Mouse (Mus musculus) fibroblast of lung, adult 2 months (primary cell): ENCODE results near the gene Pidd1.
"Not testable (repeated sequence)": the region's sequence is repeated elsewhere in the genome, so short reads cannot be mapped to it uniquely, and the experiment has no call there.

Experiments used
- DNase-seq: peaks from one replicate; pipeline ENCODE4 v3.0.0-alpha.2; 2011; ENCODE audit warnings: low read depth

Pidd1 gene

GRCm38 (mm10) chr7:141457986-141458660 lies 14.3 kb upstream of the Pidd1 start:
- DNase-seq: no peak

- no peak for DNase-seq
Observed at GRCm38 (mm10) chr7:141457236-141457635, 13.4 kb upstream of the Pidd1 start.

GRCm38 (mm10) chr7:141456739-141457138 lies 12.9 kb upstream of the Pidd1 start:
- DNase-seq: no peak

- DNase-seq: no peak
Observed at GRCm38 (mm10) chr7:141455610-141456314, 11.9 kb upstream of the Pidd1 start.

GRCm38 (mm10) chr7:141454967-141455551 lies 11.2 kb upstream of the Pidd1 start, which contains the start of gene Pnpla2:
TSS of gene Pnpla2 (plus strand) at chr7:141455198.
- no peak for DNase-seq

GRCm38 (mm10) chr7:141453636-141454035 lies 9.8 kb upstream of the Pidd1 start:
- DNase-seq: no peak

GRCm38 (mm10) chr7:141451928-141452327 lies 8.1 kb upstream of the Pidd1 start:
- no peak for DNase-seq

GRCm38 (mm10) chr7:141447110-141447991 lies 3.5 kb upstream of the Pidd1 start, which contains the start of gene Rplp2:
TSS of gene Rplp2 (plus strand) at chr7:141447370.
- DNase-seq: peak; percentile 84

GRCm38 (mm10) chr7:141446374-141446773 lies 2.5 kb upstream of the Pidd1 start:
- DNase-seq: not testable (repeated sequence)

- DNase-seq: no peak
Observed at GRCm38 (mm10) chr7:141443081-141443821, 574 bp downstream of the Pidd1 start.

- no peak for DNase-seq
Observed at GRCm38 (mm10) chr7:141442199-141442598, 1.6 kb downstream of the Pidd1 start.

- DNase-seq: no peak
Observed at GRCm38 (mm10) chr7:141441460-141441859, 2.4 kb downstream of the Pidd1 start.

GRCm38 (mm10) chr7:141440613-141441012 lies 3.2 kb downstream of the Pidd1 start:
- no peak for DNase-seq

- DNase-seq: no peak
Observed at GRCm38 (mm10) chr7:141439811-141440210, 4.0 kb downstream of the Pidd1 start.

- DNase-seq: no peak
Observed at GRCm38 (mm10) chr7:141439140-141439679, 4.6 kb downstream of the Pidd1 start.

GRCm38 (mm10) chr7:141438201-141438968 lies 5.4 kb downstream of the Pidd1 start:
- DNase-seq: no peak

- peak; percentile 46 for DNase-seq
Observed at GRCm38 (mm10) chr7:141437178-141438120, 6.4 kb downstream of the Pidd1 start, which contains the start of gene Slc25a22. TSS of gene Slc25a22 (minus strand) at chr7:141437892.

GRCm38 (mm10) chr7:141436523-141436892 lies 7.3 kb downstream of the Pidd1 start:
- DNase-seq: no peak
